Mouse (Mus musculus): ENCODE results near the gene Glud1.

DNA sequence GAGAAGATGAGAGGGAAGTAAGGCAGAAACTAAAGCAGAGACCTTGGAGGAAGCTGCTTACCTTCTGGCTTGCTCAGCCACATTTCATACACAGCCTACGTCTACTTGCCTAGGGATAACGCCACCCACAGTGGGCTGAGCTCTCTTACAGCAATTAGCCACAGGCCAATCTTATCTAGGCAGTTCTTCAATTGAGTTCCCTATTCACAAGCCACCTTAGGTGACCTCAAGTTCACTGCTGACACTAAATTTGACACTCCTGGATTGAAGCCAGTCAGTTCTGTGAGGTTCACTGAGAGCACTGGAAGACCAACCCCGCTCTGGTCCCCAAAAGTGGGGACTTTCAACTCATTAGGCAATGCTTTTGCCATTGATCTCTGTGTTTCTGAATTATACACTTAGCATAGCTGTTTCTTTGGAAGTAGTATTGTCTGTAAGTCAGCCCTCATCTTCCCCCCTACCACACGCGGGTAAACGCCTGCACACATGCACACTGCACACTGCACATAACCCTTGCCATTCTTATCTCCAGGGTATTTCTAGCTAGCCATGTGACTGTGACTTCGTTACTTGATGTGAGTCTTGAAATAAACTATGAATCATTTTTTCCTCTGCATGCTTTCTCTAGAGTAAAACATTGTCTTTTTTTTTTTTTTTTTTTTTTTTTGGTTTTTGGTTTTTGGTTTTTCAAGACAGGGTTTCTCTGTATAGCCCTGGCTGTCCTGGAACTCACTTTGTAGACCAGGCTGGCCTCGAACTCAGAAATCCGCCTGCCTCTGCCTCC lies 72.6 kb downstream of the Glud1 start:
- TF ChIP-seq CTCF (IDR thresholded peaks at IDR 0.05; ENCODE audit: low read depth) (no peak), EP300 (IDR thresholded peaks at IDR 0.05; ENCODE audit: low read depth) (no peak)
